Mouse (Mus musculus) myocyte (in vitro differentiated cells): ENCODE data around the gene Cadm2. TPM values are rescaled to one million over a fixed set of nuclear protein-coding genes. Genes with fewer than 3 reads are reported as not detected.

ENCODE experiments used
- H3K27me3 ChIP-seq: one replicate; pipeline ENCODE4 v1.6.1; 2011; ENCODE audit not compliant: control insufficient read depth, insufficient read depth, insufficient read length
- H3K36me3 ChIP-seq: one replicate; pipeline ENCODE4 v1.6.1; 2011; ENCODE audit not compliant: control insufficient read depth, insufficient read depth
- H3K4me2 ChIP-seq: one replicate; pipeline ENCODE4 v1.6.1; 2011; ENCODE audit warnings: low read depth, control low read depth
- H3K4me3 ChIP-seq: one replicate; pipeline ENCODE4 v1.5.1; 2011; ENCODE audit warnings: mild to moderate bottlenecking, control low read depth, moderate library complexity
- H3K79me2 ChIP-seq: one replicate; pipeline ENCODE4 v1.6.1; 2011; ENCODE audit not compliant: control insufficient read depth, insufficient read depth
- H3ac ChIP-seq: one replicate; pipeline ENCODE4 v1.6.1; 2011; ENCODE audit not compliant: control insufficient read depth, insufficient read length
- CEBPB ChIP-seq: IDR thresholded peaks from 2 replicates; pipeline ENCODE4 v1.6.1; 2011; ENCODE audit warnings: mild to moderate bottlenecking, moderate library complexity; ENCODE audit not compliant: poor library complexity, insufficient read depth, severe bottlenecking
- E2F4 ChIP-seq: IDR thresholded peaks from one replicate; pipeline ENCODE4 v1.6.1; 2011; ENCODE audit warnings: mild to moderate bottlenecking, control low read depth, moderate library complexity; ENCODE audit not compliant: insufficient read depth
- MAX ChIP-seq: IDR thresholded peaks from one replicate; pipeline ENCODE4 v1.6.1; 2011; ENCODE audit warnings: low read depth, mild to moderate bottlenecking, control low read depth
- MYOD1 ChIP-seq, 3 experiments: IDR thresholded peaks; one replicate each; pipeline ENCODE4 v1.6.1; 2011; ENCODE audit warnings: control low read depth in 2 of 3, low read depth in 2 of 3, mild to moderate bottlenecking in 2 of 3, moderate library complexity in 1 of 3; ENCODE audit not compliant: insufficient read length in 2 of 3, control insufficient read depth in 1 of 3
- MYOG ChIP-seq, 3 experiments: IDR thresholded peaks; one replicate each; pipeline ENCODE4 v1.6.1; 2011; ENCODE audit warnings: control low read depth in 2 of 3, low read depth in 2 of 3, mild to moderate bottlenecking in 2 of 3; ENCODE audit not compliant: insufficient read length in 2 of 3, control insufficient read depth in 1 of 3, insufficient read depth in 1 of 3
- POLR2A ChIP-seq: IDR thresholded peaks from one replicate; pipeline ENCODE4 v1.6.1; 2011; ENCODE audit warnings: low read depth, mild to moderate bottlenecking, control low read depth, moderate library complexity; ENCODE audit not compliant: insufficient read length
- POLR2AphosphoS2 ChIP-seq: IDR thresholded peaks from one replicate; pipeline ENCODE4 v1.6.1; 2011; ENCODE audit warnings: low read depth, control low read depth; ENCODE audit not compliant: insufficient read length
- REST ChIP-seq: IDR thresholded peaks from one replicate; pipeline ENCODE4 v1.6.1; 2011; ENCODE audit warnings: mild to moderate bottlenecking, control low read depth, moderate library complexity; ENCODE audit not compliant: insufficient read depth, insufficient read length
- SRF ChIP-seq: IDR thresholded peaks from one replicate; pipeline ENCODE4 v1.6.1; 2011; ENCODE audit warnings: low read depth; ENCODE audit not compliant: control insufficient read depth, insufficient read length
- TCF12 ChIP-seq: IDR thresholded peaks from one replicate; pipeline ENCODE4 v1.6.1; 2011; ENCODE audit warnings: mild to moderate bottlenecking, control low read depth; ENCODE audit not compliant: poor library complexity, insufficient read depth, severe bottlenecking
- TCF3 ChIP-seq: IDR thresholded peaks from one replicate; pipeline ENCODE4 v1.6.1; 2011; ENCODE audit warnings: low read depth, control low read depth; ENCODE audit not compliant: insufficient read length
- USF1 ChIP-seq: IDR thresholded peaks from one replicate; pipeline ENCODE4 v1.6.1; 2011; ENCODE audit warnings: low read depth, mild to moderate bottlenecking, control low read depth, moderate library complexity
- polyA plus RNA-seq: library from polyadenylated mRNA; unstranded; fragments of >200 nt; fragmentation: generic; extraction: Trizol; gene quantifications from one replicate; pipeline ENCODE4 v1.2.1, GENCODE M21; 2012; ENCODE audit warnings: missing spikeins

Gene Cadm2
- polyA plus RNA-seq, 1 experiment: 0.01 TPM

DNA sequence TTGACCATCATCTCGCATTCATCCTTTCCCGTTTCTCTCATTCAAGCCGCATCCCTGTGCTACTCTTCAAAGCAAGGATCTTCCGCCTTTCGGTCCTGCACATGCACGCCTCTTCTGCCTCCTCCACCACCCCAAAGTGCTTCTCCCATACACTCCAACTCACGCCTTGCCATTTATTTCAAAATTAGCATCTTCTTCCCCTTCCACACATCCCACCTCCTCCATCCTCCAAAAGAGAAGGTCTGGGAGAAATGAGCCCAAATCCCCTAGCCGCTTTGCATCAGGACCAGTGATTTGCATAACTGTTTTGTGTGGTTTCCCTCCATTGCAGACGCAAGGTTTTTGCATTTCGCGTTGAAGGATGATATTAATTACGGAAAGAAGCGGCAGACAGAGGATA, 1.9 kb downstream of the Cadm2 start:
- H3K4me3 ChIP-seq: no peak overlapping the region
- H3K4me2 ChIP-seq: no peak overlapping the region
- no peaks in the 10 kb centered on the region for H3K27me3 ChIP-seq
- H3K36me3 ChIP-seq: no peaks in the 10 kb centered on the region
- no peak overlapping the region for H3ac ChIP-seq
- TF ChIP-seq TCF3 (no peak), MYOG (IDR thresholded peaks at IDR 0.05; ENCODE audit: control insufficient read depth in 1 of 3, insufficient read depth in 1 of 3, insufficient read length in 2 of 3, low read depth in 2 of 3) (no peak), POLR2A (no peak), USF1 (no peak), POLR2AphosphoS2 (no peak), MAX (no peak), CEBPB (no peak), MYOD1 (IDR thresholded peaks at IDR 0.05; ENCODE audit: control insufficient read depth in 1 of 3, insufficient read length in 2 of 3, low read depth in 2 of 3) (no peak), TCF12 (no peak), SRF (no peak), E2F4 (no peak), REST (no peak)
- H3K79me2 ChIP-seq: no peaks in the 10 kb centered on the region

DNA sequence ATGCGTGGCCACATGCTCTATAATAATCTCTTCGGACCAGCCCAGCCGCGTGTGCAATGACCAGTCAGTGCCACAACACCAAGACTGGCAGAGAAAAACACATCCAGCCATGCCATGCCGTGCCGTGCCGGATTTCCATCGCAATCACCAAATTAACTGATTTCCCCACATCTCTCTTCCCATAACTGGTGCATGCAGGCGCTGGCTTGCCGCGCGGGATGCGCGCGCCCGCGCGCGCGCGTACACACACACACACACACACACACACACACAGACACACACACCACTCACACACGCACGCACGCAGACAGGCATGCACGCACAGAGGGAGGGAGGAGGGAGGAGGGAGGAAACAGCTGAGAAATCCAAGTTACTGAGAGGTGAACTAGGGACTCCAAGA, 2.9 kb downstream of the Cadm2 start:
- no peak overlapping the region for H3ac ChIP-seq
- H3K27me3 ChIP-seq: no peaks in the 10 kb centered on the region
- H3K79me2 ChIP-seq: no peaks in the 10 kb centered on the region
- H3K36me3 ChIP-seq: no peaks in the 10 kb centered on the region
- no peak overlapping the region for H3K4me3 ChIP-seq
- H3K4me2 ChIP-seq: peak overlapping the region; percentile 12
- no peak for TF ChIP-seq TCF3
- TF ChIP-seq TCF12: no peak
- TF ChIP-seq POLR2A: no peak
- TF ChIP-seq MYOG (IDR thresholded peaks at IDR 0.05; ENCODE audit: control insufficient read depth in 1 of 3, insufficient read depth in 1 of 3, insufficient read length in 2 of 3, low read depth in 2 of 3): no peak
- TF ChIP-seq MAX: no peak
- TF ChIP-seq SRF: no peak
- no peak for TF ChIP-seq POLR2AphosphoS2
- TF ChIP-seq USF1: no peak
- TF ChIP-seq E2F4: no peak
- TF ChIP-seq MYOD1 (IDR thresholded peaks at IDR 0.05; ENCODE audit: control insufficient read depth in 1 of 3, insufficient read length in 2 of 3, low read depth in 2 of 3): no peak
- TF ChIP-seq REST: no peak
- no peak for TF ChIP-seq CEBPB

DNA sequence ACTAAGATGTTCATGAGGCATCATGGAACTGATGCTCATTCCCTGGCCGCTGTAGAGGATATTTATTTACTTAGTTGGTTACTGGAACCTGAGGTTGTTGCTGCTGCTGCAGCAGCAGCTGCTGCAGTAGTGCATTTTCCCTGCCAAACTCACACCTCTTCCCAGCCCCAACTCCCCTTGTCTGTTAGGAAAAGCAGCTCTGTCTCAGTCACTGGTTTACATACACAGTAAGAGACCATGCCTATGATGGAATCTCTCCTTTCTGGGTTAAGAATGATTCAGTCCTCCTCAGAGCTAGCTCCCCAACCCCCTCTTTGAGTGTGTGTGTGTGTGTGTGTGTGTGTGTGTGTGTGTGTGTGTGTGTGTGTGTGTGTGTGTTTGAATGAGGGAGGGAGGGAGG, 3.5 kb downstream of the Cadm2 start:
- H3K4me2 ChIP-seq: no peak overlapping the region
- TF ChIP-seq MYOG (IDR thresholded peaks at IDR 0.05; ENCODE audit: control insufficient read depth in 1 of 3, insufficient read depth in 1 of 3, insufficient read length in 2 of 3, low read depth in 2 of 3): no peak
- TF ChIP-seq MAX: no peak
- no peak for TF ChIP-seq TCF12
- no peak for TF ChIP-seq CEBPB
- TF ChIP-seq MYOD1 (IDR thresholded peaks at IDR 0.05; ENCODE audit: control insufficient read depth in 1 of 3, insufficient read length in 2 of 3, low read depth in 2 of 3): no peak
- no peak for TF ChIP-seq SRF
- TF ChIP-seq USF1: no peak
- no peak for TF ChIP-seq POLR2AphosphoS2
- TF ChIP-seq E2F4: no peak
- no peak overlapping the region for H3K4me3 ChIP-seq
- H3K27me3 ChIP-seq: no peaks in the 10 kb centered on the region
- no peak overlapping the region for H3ac ChIP-seq
- H3K79me2 ChIP-seq: no peaks in the 10 kb centered on the region
- no peaks in the 10 kb centered on the region for H3K36me3 ChIP-seq

DNA sequence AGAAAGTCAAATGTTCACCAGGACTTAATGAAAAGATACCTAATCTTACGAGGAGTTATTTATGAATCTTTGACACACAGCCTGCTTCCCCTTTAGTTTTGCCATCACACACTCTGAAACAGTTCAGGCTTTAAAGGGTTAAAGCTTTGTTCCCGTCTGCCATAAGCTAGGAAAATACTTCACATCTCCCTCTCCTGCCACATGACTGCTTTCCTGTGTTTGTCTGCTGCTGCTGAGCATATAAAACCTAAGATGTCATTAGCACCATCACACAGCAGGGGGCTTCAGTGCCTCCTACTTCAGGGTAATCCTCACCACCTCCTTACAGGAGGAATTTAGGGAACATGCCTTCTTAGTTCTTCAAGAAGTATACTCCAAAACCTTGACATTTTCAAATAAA, 6.8 kb downstream of the Cadm2 start:
- H3ac ChIP-seq: no peak overlapping the region
- H3K4me3 ChIP-seq: no peak overlapping the region
- H3K36me3 ChIP-seq: no peaks in the 10 kb centered on the region
- H3K79me2 ChIP-seq: no peaks in the 10 kb centered on the region
- H3K4me2 ChIP-seq: no peak overlapping the region
- H3K27me3 ChIP-seq: no peaks in the 10 kb centered on the region
- TF ChIP-seq TCF3: no peak
- TF ChIP-seq REST: no peak
- TF ChIP-seq POLR2A: no peak
- no peak for TF ChIP-seq MYOD1 (IDR thresholded peaks at IDR 0.05; ENCODE audit: control insufficient read depth in 1 of 3, insufficient read length in 2 of 3, low read depth in 2 of 3)
- TF ChIP-seq MAX: no peak
- TF ChIP-seq MYOG (IDR thresholded peaks at IDR 0.05; ENCODE audit: control insufficient read depth in 1 of 3, insufficient read depth in 1 of 3, insufficient read length in 2 of 3, low read depth in 2 of 3): no peak
- no peak for TF ChIP-seq CEBPB
- no peak for TF ChIP-seq SRF
- TF ChIP-seq POLR2AphosphoS2: no peak
- no peak for TF ChIP-seq E2F4
- TF ChIP-seq USF1: no peak
- TF ChIP-seq TCF12: no peak
